Mouse (Mus musculus) MEL (cell line): ENCODE measurements around the gene Ell. TPM values are rescaled to one million over a fixed set of nuclear protein-coding genes. Genes with fewer than 3 reads are reported as not detected.

Source experiments
- DNase-seq: peaks from one replicate; pipeline ENCODE4 v3.0.0; 2011; ENCODE audit warnings: low read depth, low spot score
- H3K27ac ChIP-seq: 2 replicates; pipeline ENCODE4 v1.5.1; 2012; ENCODE audit warnings: low read depth, mild to moderate bottlenecking, control low read depth, low read length, moderate library complexity; ENCODE audit not compliant: control insufficient read depth
- H3K27me3 ChIP-seq, 2 experiments: fragments of 150-350 bp in 1 of 2; sonication (generic) in 1 of 2; 2 replicates each; pipeline ENCODE4 v1.6.1; 2012; ENCODE audit warnings: low read length in 2 of 2, mild to moderate bottlenecking in 2 of 2, improper control_type of control experiment in 1 of 2, moderate library complexity in 1 of 2; ENCODE audit not compliant: insufficient read depth in 2 of 2, control insufficient read depth in 1 of 2
- H3K36me3 ChIP-seq, 2 experiments: 2 replicates each; pipeline ENCODE4 v1.6.1; 2012 to 2014; ENCODE audit warnings: low read length in 2 of 2, improper control_type of control experiment in 1 of 2, inconsistent platforms in 1 of 2, mild to moderate bottlenecking in 1 of 2; ENCODE audit not compliant: insufficient read depth in 2 of 2, control insufficient read depth in 1 of 2
- H3K4me1 ChIP-seq, 2 experiments: fragments of 150-350 bp in 1 of 2; sonication (generic) in 1 of 2; 2 replicates each; pipeline ENCODE4 v1.6.1; 2012; ENCODE audit warnings: low read length in 2 of 2, improper control_type of control experiment in 1 of 2, mild to moderate bottlenecking in 1 of 2; ENCODE audit not compliant: insufficient read depth in 2 of 2, control insufficient read depth in 1 of 2
- H3K4me3 ChIP-seq, 2 experiments: fragments of 150-350 bp in 1 of 2; sonication (generic) in 1 of 2; 2 replicates each; pipeline ENCODE4 v1.5.1; 2012; ENCODE audit warnings: low read depth in 2 of 2, low read length in 2 of 2, mild to moderate bottlenecking in 2 of 2, moderate library complexity in 2 of 2, control low read depth in 1 of 2, improper control_type of control experiment in 1 of 2; ENCODE audit not compliant: control insufficient read depth in 1 of 2, insufficient read depth in 1 of 2
- H3K79me2 ChIP-seq: 2 replicates; pipeline ENCODE4 v1.6.1; 2012; ENCODE audit warnings: mild to moderate bottlenecking, low read length, moderate library complexity; ENCODE audit not compliant: control insufficient read depth, poor library complexity, insufficient read depth
- H3K9ac ChIP-seq: 2 replicates; pipeline ENCODE4 v1.6.1; 2012; ENCODE audit warnings: low read depth, mild to moderate bottlenecking, control low read depth, low read length, moderate library complexity; ENCODE audit not compliant: control insufficient read depth, poor library complexity, severe bottlenecking
- H3K9me3 ChIP-seq: fragments of 150-350 bp; sonication (generic); replicated peaks from 2 replicates; pipeline ENCODE4 v1.6.1; 2012; ENCODE audit warnings: mild to moderate bottlenecking, low read length, improper control_type of control experiment, moderate library complexity; ENCODE audit not compliant: insufficient read depth
- CHD2 ChIP-seq: IDR thresholded peaks from 2 replicates; pipeline ENCODE4 v1.6.1; 2011; ENCODE audit warnings: low read length, improper control_type of control experiment
- CTCF ChIP-seq, 3 experiments: IDR thresholded peaks in 2 of 3; conservative IDR thresholded peaks in 1 of 3; 2 replicates each; pipeline ENCODE4 v1.5.1; 2011 to 2012; ENCODE audit warnings: low read length in 3 of 3, low read depth in 2 of 3, mild to moderate bottlenecking in 2 of 3, improper control_type of control experiment in 1 of 3, inconsistent platforms in 1 of 3, mixed read lengths in 1 of 3, moderate library complexity in 1 of 3; ENCODE audit not compliant: control insufficient read depth in 1 of 3, insufficient read depth in 1 of 3, poor library complexity in 1 of 3, severe bottlenecking in 1 of 3
- E2F4 ChIP-seq: IDR thresholded peaks from 2 replicates; pipeline ENCODE4 v1.6.1; 2011; ENCODE audit warnings: low read depth, low read length, improper control_type of control experiment, borderline replicate concordance
- EP300 ChIP-seq, 2 experiments: IDR thresholded peaks; 2 replicates each; pipeline ENCODE4 v1.6.1; 2011; ENCODE audit warnings: improper control_type of control experiment in 2 of 2, low read length in 2 of 2, low read depth in 1 of 2, mild to moderate bottlenecking in 1 of 2
- ETS1 ChIP-seq: IDR thresholded peaks from 2 replicates; pipeline ENCODE4 v1.6.1; 2012; ENCODE audit warnings: low read depth, mild to moderate bottlenecking, inconsistent platforms, low read length, improper control_type of control experiment, moderate library complexity
- GABPA ChIP-seq: IDR thresholded peaks from 2 replicates; pipeline ENCODE4 v1.6.1; 2012; ENCODE audit warnings: low read depth, mild to moderate bottlenecking, inconsistent platforms, low read length, improper control_type of control experiment, moderate library complexity
- JUND ChIP-seq: IDR thresholded peaks from 2 replicates; pipeline ENCODE4 v1.6.1; 2011; ENCODE audit warnings: low read depth, mild to moderate bottlenecking, improper control_type of control experiment, low read length
- MAX ChIP-seq: IDR thresholded peaks from 2 replicates; pipeline ENCODE4 v1.6.1; 2011; ENCODE audit warnings: low read length, improper control_type of control experiment
- MEF2A ChIP-seq: IDR thresholded peaks from 2 replicates; pipeline ENCODE4 v1.6.1; 2014; ENCODE audit warnings: low read depth, mild to moderate bottlenecking, inconsistent platforms, low read length, improper control_type of control experiment; ENCODE audit not compliant: poor library complexity, insufficient replicate concordance, severe bottlenecking; ENCODE audit errors: extremely low read depth
- MXI1 ChIP-seq: IDR thresholded peaks from 2 replicates; pipeline ENCODE4 v1.6.1; 2011; ENCODE audit warnings: mild to moderate bottlenecking, low read depth, low read length, improper control_type of control experiment
- MYB ChIP-seq: IDR thresholded peaks from 2 replicates; pipeline ENCODE4 v1.6.1; 2011; ENCODE audit warnings: mild to moderate bottlenecking, low read depth, low read length, improper control_type of control experiment
- NELFE ChIP-seq: IDR thresholded peaks from 2 replicates; pipeline ENCODE4 v1.6.1; 2011; ENCODE audit warnings: low read depth, low read length, improper control_type of control experiment
- POLR2A ChIP-seq, 2 experiments: IDR thresholded peaks; 2 replicates each; pipeline ENCODE4 v1.6.1; 2011 to 2012; ENCODE audit warnings: low read length in 2 of 2, mild to moderate bottlenecking in 2 of 2, control low read depth in 1 of 2, improper control_type of control experiment in 1 of 2, low read depth in 1 of 2, moderate library complexity in 1 of 2; ENCODE audit not compliant: control insufficient read depth in 1 of 2, insufficient read depth in 1 of 2, poor library complexity in 1 of 2
- POLR2AphosphoS2 ChIP-seq: IDR thresholded peaks from 2 replicates; pipeline ENCODE4 v1.6.1; 2011; ENCODE audit warnings: low read length, improper control_type of control experiment
- RCOR1 ChIP-seq: IDR thresholded peaks from 2 replicates; pipeline ENCODE4 v1.6.1; 2012; ENCODE audit warnings: low read depth, mild to moderate bottlenecking, inconsistent platforms, low read length, improper control_type of control experiment
- SIN3A ChIP-seq: IDR thresholded peaks from 2 replicates; pipeline ENCODE4 v1.6.1; 2012; ENCODE audit warnings: low read length, improper control_type of control experiment, inconsistent platforms
- SMC3 ChIP-seq: IDR thresholded peaks from 2 replicates; pipeline ENCODE4 v1.6.1; 2011; ENCODE audit warnings: low read depth, low read length, improper control_type of control experiment
- TAL1 ChIP-seq: IDR thresholded peaks from 2 replicates; pipeline ENCODE4 v1.6.1; 2012; ENCODE audit warnings: mild to moderate bottlenecking, inconsistent platforms, low read length, moderate library complexity, mixed read lengths
- TBP ChIP-seq: IDR thresholded peaks from 2 replicates; pipeline ENCODE4 v1.8.0; 2011; ENCODE audit warnings: low read depth, low read length, improper control_type of control experiment
- TCF12 ChIP-seq: IDR thresholded peaks from 2 replicates; pipeline ENCODE4 v1.6.1; 2014; ENCODE audit warnings: low read depth, mild to moderate bottlenecking, inconsistent platforms, low read length, improper control_type of control experiment, moderate library complexity
- UBTF ChIP-seq: IDR thresholded peaks from 2 replicates; pipeline ENCODE4 v1.6.1; 2012; ENCODE audit warnings: low read depth, mild to moderate bottlenecking, inconsistent platforms, low read length, improper control_type of control experiment, moderate library complexity, borderline replicate concordance; ENCODE audit not compliant: insufficient read depth
- USF2 ChIP-seq, 2 experiments: IDR thresholded peaks; 2 replicates each; pipeline ENCODE4 v1.6.1; 2011 to 2012; ENCODE audit warnings: improper control_type of control experiment in 2 of 2, low read length in 2 of 2, borderline replicate concordance in 1 of 2, inconsistent platforms in 1 of 2, low read depth in 1 of 2, mild to moderate bottlenecking in 1 of 2; ENCODE audit not compliant: insufficient read depth in 1 of 2
- ZC3H11A ChIP-seq: IDR thresholded peaks from 2 replicates; pipeline ENCODE4 v1.6.1; 2012; ENCODE audit warnings: low read depth, mild to moderate bottlenecking, inconsistent platforms, low read length, improper control_type of control experiment
- ZMIZ1 ChIP-seq: IDR thresholded peaks from 2 replicates; pipeline ENCODE4 v1.6.1; 2012; ENCODE audit warnings: low read depth, mild to moderate bottlenecking, inconsistent platforms, low read length, improper control_type of control experiment, moderate library complexity
- ZNF384 ChIP-seq: IDR thresholded peaks from 2 replicates; pipeline ENCODE4 v1.6.1; 2012; ENCODE audit warnings: low read depth, mild to moderate bottlenecking, inconsistent platforms, low read length, improper control_type of control experiment
- polyA plus RNA-seq, 2 experiments: library from polyadenylated mRNA; stranded (reverse) in 1 of 2; unstranded in 1 of 2; fragments of >175 nt in 1 of 2; fragments of >200 nt in 1 of 2; gene quantifications; 2 replicates each; pipeline versions ENCODE4 v1.2.1 to v1.2.4; 2012; ENCODE audit warnings: low replicate concordance in 2 of 2, low read depth in 1 of 2; ENCODE audit not compliant: insufficient read length in 2 of 2, insufficient read depth in 1 of 2, missing spikeins in 1 of 2
- total RNA-seq: library from RNA; depleted of rRNA; stranded (reverse); fragments of 300-350 nt; gene quantifications from 2 replicates; pipeline ENCODE4 v1.2.3, GENCODE M21; 2012

The Ell gene
- total and polyA plus RNA-seq, 3 experiments: 12.4 to 25.9 TPM; not detected in 1

GRCm38 (mm10) chr8:70517940-70518643, 21.2 kb upstream of the Ell start:
- Histone ChIP-seq H3K9me3 (no peaks in the 10 kb centered on the region), H3K27ac (no peak overlapping the region), H3K27me3 (no peaks in the 10 kb centered on the region), H3K9ac (no peak overlapping the region), H3K36me3 (peaks cover 3 to 6% of the 10 kb centered on the region in 2 experiments), H3K79me2 (peaks cover 8% of the 10 kb centered on the region), H3K4me3 (no peak overlapping the region), H3K4me1 (peaks cover 2 to 9% of the 10 kb centered on the region in 2 experiments)
- TF ChIP-seq RCOR1: no peak
- TF ChIP-seq SIN3A: no peak
- no peak for TF ChIP-seq CTCF (IDR thresholded peaks at IDR 0.05 in 2 of 3, conservative IDR thresholded peaks at IDR 0.05 in 1 of 3; ENCODE audit: control insufficient read depth in 1 of 3, insufficient read depth in 1 of 3, low read depth in 2 of 3, low read length in 3 of 3, poor library complexity in 1 of 3, severe bottlenecking in 1 of 3)
- no peak for TF ChIP-seq GABPA
- no peak for TF ChIP-seq USF2 (IDR thresholded peaks at IDR 0.05; ENCODE audit: borderline replicate concordance in 1 of 2, insufficient read depth in 1 of 2, low read depth in 1 of 2, low read length in 2 of 2)
- TF ChIP-seq POLR2A (IDR thresholded peaks at IDR 0.05; ENCODE audit: control insufficient read depth in 1 of 2, insufficient read depth in 1 of 2, low read depth in 1 of 2, low read length in 2 of 2, poor library complexity in 1 of 2): no peak
- no peak for TF ChIP-seq NELFE
- TF ChIP-seq E2F4: no peak
- TF ChIP-seq ZMIZ1: no peak
- no peak for TF ChIP-seq MYB
- TF ChIP-seq ETS1: no peak
- no peak for TF ChIP-seq CHD2
- no peak for TF ChIP-seq MEF2A
- TF ChIP-seq ZC3H11A: no peak
- TF ChIP-seq TBP: no peak
- DNase-seq: no peak

GRCm38 (mm10) chr8:70519043-70519442, 20.2 kb upstream of the Ell start:
- Histone ChIP-seq H3K27me3 (no peaks in the 10 kb centered on the region), H3K79me2 (peaks cover 8% of the 10 kb centered on the region), H3K27ac (no peak overlapping the region), H3K36me3 (peaks cover 3 to 5% of the 10 kb centered on the region in 2 experiments), H3K9ac (no peak overlapping the region), H3K9me3 (no peaks in the 10 kb centered on the region), H3K4me3 (no peak overlapping the region), H3K4me1 (peaks cover 0 to 10% of the 10 kb centered on the region in 2 experiments; a peak in 3 of 4 replicates)
- no peak for DNase-seq
- TF ChIP-seq CTCF (IDR thresholded peaks at IDR 0.05 in 2 of 3, conservative IDR thresholded peaks at IDR 0.05 in 1 of 3; ENCODE audit: control insufficient read depth in 1 of 3, insufficient read depth in 1 of 3, low read depth in 2 of 3, low read length in 3 of 3, poor library complexity in 1 of 3, severe bottlenecking in 1 of 3) (no peak), SMC3 (no peak), MXI1 (no peak), POLR2A (IDR thresholded peaks at IDR 0.05; ENCODE audit: control insufficient read depth in 1 of 2, insufficient read depth in 1 of 2, low read depth in 1 of 2, low read length in 2 of 2, poor library complexity in 1 of 2) (no peak), POLR2AphosphoS2 (no peak), MAX (no peak), JUND (no peak), TAL1 (no peak), MEF2A (no peak), ZNF384 (no peak), CHD2 (no peak), TCF12 (no peak), TBP (no peak), UBTF (no peak), EP300 (IDR thresholded peaks at IDR 0.05; ENCODE audit: low read depth in 1 of 2, low read length in 2 of 2) (no peak)
